Mouse (Mus musculus): ENCODE results near the gene Znhit1. TPM values are rescaled to one million over a fixed set of nuclear protein-coding genes. Genes with fewer than 3 reads are reported as not detected.

The Znhit1 gene
- polyA plus RNA-seq, 1 experiment from 2014 or later, result 131 TPM

- Histone ChIP-seq H3K4me1 (replicated peaks; ENCODE audit: control insufficient read depth, insufficient read depth, low read length) (peaks cover 46% of the 10 kb centered on the region), H3K27ac (ENCODE audit: low read length) (no peak overlapping the region)
- no peak for ATAC-seq
Observed at GRCm38 (mm10) chr5:137028561-137029272, 40.9 kb upstream of the Znhit1 start.

DNA sequence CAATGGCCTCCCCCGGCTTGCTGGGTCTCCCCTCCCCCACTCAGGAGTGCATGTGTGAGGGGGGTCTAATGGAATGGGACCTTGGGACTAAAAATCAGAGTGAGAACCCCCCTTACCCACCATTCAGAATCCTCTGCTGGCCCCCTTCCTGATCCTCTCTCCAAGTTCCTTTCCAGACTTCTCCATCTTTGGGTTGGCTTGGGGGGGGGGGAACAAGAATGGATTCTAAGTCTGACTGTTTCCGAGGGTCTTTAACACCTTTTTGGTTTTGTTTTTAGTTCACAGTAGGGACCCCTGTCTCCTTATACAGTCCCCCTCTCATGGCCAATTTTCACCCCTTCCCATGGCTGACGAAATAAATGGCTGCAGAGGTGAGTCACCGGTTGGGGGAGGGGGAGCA is 38.3 kb upstream of the Znhit1 start, which contains the start of gene Vgf:
Gene Vgf, plus strand, starts transcription at position 301 of the 400 bp plus-strand sequence.
- WGBS, result 32% methylated on average over 4 of the region's 4 CpGs
- peaks cover 27% of the 10 kb centered on the region for H3K4me1 ChIP-seq (replicated peaks; ENCODE audit: control insufficient read depth, insufficient read depth, low read length)
- peak within 1 kb of the TSS; percentile 36 for H3K4me3 ChIP-seq (replicated peaks; ENCODE audit: low read length)
- no peak within 1 kb of the TSS for H3K27ac ChIP-seq (ENCODE audit: low read length)
- peak within 1 kb of the TSS; percentile 52 for H3K4me2 ChIP-seq (ENCODE audit: low read length)
- peaks cover 57% of the 10 kb centered on the region for H3K27me3 ChIP-seq (replicated peaks; ENCODE audit: control insufficient read depth, insufficient read depth, low read length)
- no peaks in the 10 kb centered on the region for H3K36me3 ChIP-seq (ENCODE audit: control insufficient read depth, insufficient read depth)
- ATAC-seq, result no peak
- H3K9me3 ChIP-seq (ENCODE audit: control insufficient read depth, low read length), result no peaks in the 10 kb centered on the region
- H3K9ac ChIP-seq (replicated peaks; ENCODE audit: low read depth, low read length), result 0 out of 2 replicates have a peak within 1 kb of the TSS, but pooled peaks have one; percentile 25

More at GRCm38 (mm10) chr5:137028561-137029272, 40.9 kb upstream of the Znhit1 start:
- Histone ChIP-seq H3K27me3 (replicated peaks; ENCODE audit: control insufficient read depth, insufficient read depth, low read length) (peaks cover 60% of the 10 kb centered on the region), H3K9ac (replicated peaks; ENCODE audit: low read depth, low read length) (0 out of 2 replicates have a peak overlapping the region, but pooled peaks have one; percentile 22), H3K4me2 (ENCODE audit: low read length) (peak overlapping the region; percentile 100), H3K9me3 (ENCODE audit: control insufficient read depth, low read length) (no peaks in the 10 kb centered on the region), H3K36me3 (ENCODE audit: control insufficient read depth, insufficient read depth) (no peaks in the 10 kb centered on the region), H3K4me3 (replicated peaks; ENCODE audit: low read length) (peak overlapping the region; percentile 61)
- WGBS, result 1% methylated on average over 27 of the region's 29 CpGs

DNA sequence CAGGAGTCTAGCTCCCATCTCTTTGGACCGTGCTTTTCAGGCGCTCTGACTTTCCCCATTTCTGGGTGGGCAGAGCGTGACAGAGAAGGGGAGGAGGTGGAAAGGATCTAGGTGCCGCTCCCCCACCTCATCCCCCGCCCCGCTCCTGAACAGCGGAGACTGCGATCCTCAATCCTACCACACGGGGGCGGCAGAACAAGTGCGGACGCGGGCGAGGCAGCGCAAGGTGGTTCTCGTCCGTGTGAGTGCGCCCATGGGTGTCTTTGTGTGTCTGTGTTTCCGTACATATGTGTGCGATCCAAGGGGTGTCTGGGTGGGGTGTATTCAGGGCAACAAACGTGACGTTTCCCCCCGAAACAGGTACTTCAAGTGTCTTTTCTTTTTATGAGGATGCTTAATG is 37.3 kb upstream of the Znhit1 start:
- 0% methylated on average over 23 of the region's 23 CpGs for WGBS
- Histone ChIP-seq H3K4me2 (ENCODE audit: low read length) (peak overlapping the region; percentile 52), H3K27ac (ENCODE audit: low read length) (no peak overlapping the region), H3K4me1 (replicated peaks; ENCODE audit: control insufficient read depth, insufficient read depth, low read length) (peaks cover 18% of the 10 kb centered on the region), H3K4me3 (replicated peaks; ENCODE audit: low read length) (peak overlapping the region; percentile 36), H3K27me3 (replicated peaks; ENCODE audit: control insufficient read depth, insufficient read depth, low read length) (peaks cover 48% of the 10 kb centered on the region), H3K36me3 (ENCODE audit: control insufficient read depth, insufficient read depth) (no peaks in the 10 kb centered on the region), H3K9me3 (ENCODE audit: control insufficient read depth, low read length) (no peaks in the 10 kb centered on the region), H3K9ac (replicated peaks; ENCODE audit: low read depth, low read length) (0 out of 2 replicates have a peak overlapping the region, but pooled peaks have one; percentile 25)
- ATAC-seq, result peak; percentile 36; the same call in 1 of the 2 replicates

DNA sequence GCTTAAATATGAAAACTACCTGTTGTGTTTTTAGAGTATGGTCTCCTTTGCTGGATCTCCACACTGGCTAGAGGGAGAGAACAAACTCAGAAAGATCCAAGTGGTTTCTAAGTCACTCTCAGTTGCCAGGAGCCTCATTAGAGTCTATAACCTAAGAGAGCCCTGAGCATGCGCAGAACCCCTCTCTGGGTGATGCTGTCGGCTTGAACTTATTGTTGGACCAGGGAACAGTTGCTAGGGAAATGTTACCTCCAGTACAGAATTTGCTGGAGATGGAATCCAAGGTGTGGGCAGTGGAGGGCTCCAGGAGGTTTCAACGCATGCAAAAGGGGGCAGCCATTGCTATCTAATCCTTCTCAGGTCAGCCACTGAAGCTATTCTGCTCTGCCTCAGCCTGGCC is 36.5 kb upstream of the Znhit1 start:
- Histone ChIP-seq H3K27me3 (replicated peaks; ENCODE audit: control insufficient read depth, insufficient read depth, low read length) (peaks cover 44% of the 10 kb centered on the region), H3K9me3 (ENCODE audit: control insufficient read depth, low read length) (no peaks in the 10 kb centered on the region), H3K9ac (replicated peaks; ENCODE audit: low read depth, low read length) (no peak overlapping the region), H3K27ac (ENCODE audit: low read length) (no peak overlapping the region), H3K4me3 (replicated peaks; ENCODE audit: low read length) (no peak overlapping the region), H3K4me1 (replicated peaks; ENCODE audit: control insufficient read depth, insufficient read depth, low read length) (peaks cover 12% of the 10 kb centered on the region), H3K36me3 (ENCODE audit: control insufficient read depth, insufficient read depth) (no peaks in the 10 kb centered on the region), H3K4me2 (ENCODE audit: low read length) (no peak overlapping the region)
- 45% methylated on average over 3 of the region's 3 CpGs for WGBS
- ATAC-seq, result no peak

DNA sequence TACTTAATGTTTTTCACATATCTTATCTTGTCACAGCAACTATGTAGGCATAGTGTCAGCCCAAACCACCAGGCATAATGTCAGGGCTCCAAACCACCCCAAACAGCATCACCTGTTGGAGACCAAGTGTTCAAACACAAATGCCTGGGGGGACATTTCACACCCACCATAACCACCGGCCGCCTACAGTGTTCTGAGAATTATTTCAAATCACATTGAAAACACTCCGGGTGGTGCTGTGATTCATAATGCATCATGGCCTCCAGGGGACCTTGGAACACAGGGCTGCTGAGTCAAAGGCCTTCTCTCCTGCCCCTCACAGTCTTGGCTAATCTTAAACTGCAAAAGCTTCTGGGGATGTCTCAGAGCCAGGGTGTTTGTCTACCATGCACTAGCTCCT is 28.1 kb upstream of the Znhit1 start:
- H3K9me3 ChIP-seq (ENCODE audit: control insufficient read depth, low read length), result 0 out of 2 replicates have a peak, but pooled peaks cover 2% of the 10 kb centered on the region
- H3K9ac ChIP-seq (replicated peaks; ENCODE audit: low read depth, low read length), result no peak overlapping the region
- no peak overlapping the region for H3K4me3 ChIP-seq (replicated peaks; ENCODE audit: low read length)
- no peak overlapping the region for H3K4me2 ChIP-seq (ENCODE audit: low read length)
- no peaks in the 10 kb centered on the region for H3K27me3 ChIP-seq (replicated peaks; ENCODE audit: control insufficient read depth, insufficient read depth, low read length)
- 93% methylated on average over 3 of the region's 3 CpGs for WGBS
- no peaks in the 10 kb centered on the region for H3K4me1 ChIP-seq (replicated peaks; ENCODE audit: control insufficient read depth, insufficient read depth, low read length)
- no peak for ATAC-seq
- H3K36me3 ChIP-seq (ENCODE audit: control insufficient read depth, insufficient read depth), result no peaks in the 10 kb centered on the region
- no peak overlapping the region for H3K27ac ChIP-seq (ENCODE audit: low read length)

- no peaks in the 10 kb centered on the region for H3K4me1 ChIP-seq (replicated peaks; ENCODE audit: control insufficient read depth, insufficient read depth, low read length)
- 0 out of 2 replicates have a peak, but pooled peaks cover 2% of the 10 kb centered on the region for H3K27me3 ChIP-seq (replicated peaks; ENCODE audit: control insufficient read depth, insufficient read depth, low read length)
- no peak overlapping the region for H3K27ac ChIP-seq (ENCODE audit: low read length)
- no peak for ATAC-seq
- 74% methylated on average over 15 of the region's 15 CpGs for WGBS
- H3K4me2 ChIP-seq (ENCODE audit: low read length), result no peak overlapping the region
- no peak overlapping the region for H3K9ac ChIP-seq (replicated peaks; ENCODE audit: low read depth, low read length)
- no peaks in the 10 kb centered on the region for H3K36me3 ChIP-seq (ENCODE audit: control insufficient read depth, insufficient read depth)
- 0 out of 2 replicates have a peak, but pooled peaks cover 2% of the 10 kb centered on the region for H3K9me3 ChIP-seq (ENCODE audit: control insufficient read depth, low read length)
- H3K4me3 ChIP-seq (replicated peaks; ENCODE audit: low read length), result no peak overlapping the region
Observed at GRCm38 (mm10) chr5:137012401-137012950, 24.7 kb upstream of the Znhit1 start.

GRCm38 (mm10) chr5:137009988-137010387 is 22.2 kb upstream of the Znhit1 start:
- Histone ChIP-seq H3K27ac (ENCODE audit: low read length) (no peak overlapping the region), H3K9me3 (ENCODE audit: control insufficient read depth, low read length) (no peaks in the 10 kb centered on the region), H3K4me1 (replicated peaks; ENCODE audit: control insufficient read depth, insufficient read depth, low read length) (no peaks in the 10 kb centered on the region), H3K4me3 (replicated peaks; ENCODE audit: low read length) (no peak overlapping the region), H3K4me2 (ENCODE audit: low read length) (no peak overlapping the region), H3K9ac (replicated peaks; ENCODE audit: low read depth, low read length) (no peak overlapping the region), H3K27me3 (replicated peaks; ENCODE audit: control insufficient read depth, insufficient read depth, low read length) (0 out of 2 replicates have a peak, but pooled peaks cover 2% of the 10 kb centered on the region), H3K36me3 (ENCODE audit: control insufficient read depth, insufficient read depth) (no peaks in the 10 kb centered on the region)
- no peak for ATAC-seq
- 18% methylated on average over 3 of the region's 3 CpGs for WGBS

DNA sequence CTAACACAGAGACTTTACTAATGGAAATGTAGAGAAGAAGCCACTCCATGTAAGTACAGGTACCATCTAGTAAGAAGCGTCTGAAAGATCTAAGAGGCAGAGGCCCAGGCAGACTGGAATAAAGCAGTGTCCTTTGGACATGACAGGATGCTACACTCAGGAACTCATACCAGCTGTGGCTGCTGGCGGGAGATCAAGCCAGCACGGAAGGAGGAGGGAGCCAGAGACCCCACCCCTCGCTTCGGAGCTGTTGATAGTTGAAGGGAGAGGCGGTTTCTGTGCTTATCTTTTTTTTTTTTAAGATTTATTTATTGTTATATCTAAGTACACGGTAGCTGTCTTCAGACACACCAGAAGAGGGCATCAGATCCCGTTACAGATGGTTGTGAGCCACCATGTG is 19.5 kb upstream of the Znhit1 start:
- 60% methylated on average over 8 of the region's 8 CpGs for WGBS
- H3K4me1 ChIP-seq (replicated peaks; ENCODE audit: control insufficient read depth, insufficient read depth, low read length), result no peaks in the 10 kb centered on the region
- H3K9ac ChIP-seq (replicated peaks; ENCODE audit: low read depth, low read length), result no peak overlapping the region
- H3K4me3 ChIP-seq (replicated peaks; ENCODE audit: low read length), result no peak overlapping the region
- no peak for ATAC-seq
- H3K27me3 ChIP-seq (replicated peaks; ENCODE audit: control insufficient read depth, insufficient read depth, low read length), result 0 out of 2 replicates have a peak, but pooled peaks cover 2% of the 10 kb centered on the region
- H3K36me3 ChIP-seq (ENCODE audit: control insufficient read depth, insufficient read depth), result no peaks in the 10 kb centered on the region
- H3K9me3 ChIP-seq (ENCODE audit: control insufficient read depth, low read length), result no peaks in the 10 kb centered on the region
- H3K4me2 ChIP-seq (ENCODE audit: low read length), result no peak overlapping the region
- no peak overlapping the region for H3K27ac ChIP-seq (ENCODE audit: low read length)

GRCm38 (mm10) chr5:137000612-137001011 is 12.8 kb upstream of the Znhit1 start:
- WGBS, result 93% methylated on average over 2 of the region's 2 CpGs
- Histone ChIP-seq H3K4me1 (replicated peaks; ENCODE audit: control insufficient read depth, insufficient read depth, low read length) (no peaks in the 10 kb centered on the region), H3K27ac (ENCODE audit: low read length) (no peak overlapping the region), H3K27me3 (replicated peaks; ENCODE audit: control insufficient read depth, insufficient read depth, low read length) (no peaks in the 10 kb centered on the region), H3K36me3 (ENCODE audit: control insufficient read depth, insufficient read depth) (no peaks in the 10 kb centered on the region), H3K4me3 (replicated peaks; ENCODE audit: low read length) (no peak overlapping the region), H3K9ac (replicated peaks; ENCODE audit: low read depth, low read length) (no peak overlapping the region), H3K4me2 (ENCODE audit: low read length) (no peak overlapping the region), H3K9me3 (ENCODE audit: control insufficient read depth, low read length) (no peaks in the 10 kb centered on the region)
- ATAC-seq, result no peak
